Mouse (Mus musculus): ENCODE measurements around the gene Wasl. TPM values are rescaled to one million over a fixed set of nuclear protein-coding genes. Genes with fewer than 3 reads are reported as not detected.

The Wasl gene
- polyA plus RNA-seq, 1 experiment: 48.7 TPM

DNA sequence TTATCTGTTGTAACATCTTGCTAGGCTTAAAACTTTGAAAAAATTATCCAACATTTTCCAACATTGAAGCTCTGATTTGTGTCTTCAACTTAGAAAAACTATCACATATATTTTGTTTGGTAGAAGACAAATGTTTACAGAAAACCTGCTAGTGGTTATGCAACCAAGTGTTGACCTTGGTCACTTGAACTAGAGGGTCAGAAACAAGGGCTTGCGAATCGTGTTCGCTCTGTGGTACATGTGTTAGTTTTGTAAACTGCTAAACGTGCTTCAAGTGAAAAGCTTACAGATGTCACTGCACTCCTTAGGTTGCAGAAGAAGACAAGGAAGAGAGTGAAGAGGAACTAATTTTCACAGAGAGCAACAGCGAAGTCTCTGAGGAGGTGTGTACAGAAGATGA lies 61.8 kb downstream of the Wasl start:
- Histone ChIP-seq H3K4me1 (ENCODE audit: control insufficient read depth, insufficient read depth, low read length) (peaks cover 7% of the 10 kb centered on the region; the same call in 1 of the 2 replicates), H3K27me3 (ENCODE audit: control insufficient read depth, insufficient read depth, low read length) (no peaks in the 10 kb centered on the region), H3K4me3 (replicated peaks; ENCODE audit: insufficient read depth, low read depth, low read length) (no peak overlapping the region), H3K27ac (ENCODE audit: insufficient read depth, low read length) (no peak overlapping the region)
- TF ChIP-seq CTCF (IDR thresholded peaks at IDR 0.05; ENCODE audit: borderline replicate concordance, insufficient read depth, low read depth, low read length) (no peak), POLR2A (IDR thresholded peaks at IDR 0.05; ENCODE audit: borderline replicate concordance, insufficient read depth, low read length) (no peak)
- no peak for DNase-seq
- WGBS: 91% methylated on average over 5 of the region's 5 CpGs

DNA sequence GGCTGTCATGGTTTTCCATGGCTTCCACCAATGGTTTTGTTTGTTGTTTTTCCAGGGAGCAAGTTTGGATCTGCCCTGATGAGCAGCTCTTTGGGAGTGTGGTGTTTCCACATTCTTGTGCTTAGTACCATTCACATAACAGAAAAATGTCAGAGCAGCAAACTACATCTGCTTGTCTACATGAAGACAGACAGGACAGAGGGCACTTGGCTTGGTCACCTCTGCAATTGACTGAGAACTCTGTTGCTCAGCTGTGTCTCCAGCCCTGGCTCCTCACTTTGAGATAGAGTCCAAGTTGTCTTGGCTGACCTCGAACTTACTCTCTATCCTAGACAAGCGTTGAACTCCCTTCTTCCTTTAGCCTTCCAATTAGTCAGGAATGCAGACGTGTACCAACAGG lies 62.5 kb downstream of the Wasl start:
- Histone ChIP-seq H3K4me1 (ENCODE audit: control insufficient read depth, insufficient read depth, low read length) (peaks cover 5% of the 10 kb centered on the region; the same call in 1 of the 2 replicates), H3K27me3 (ENCODE audit: control insufficient read depth, insufficient read depth, low read length) (no peaks in the 10 kb centered on the region), H3K4me3 (replicated peaks; ENCODE audit: insufficient read depth, low read depth, low read length) (no peak overlapping the region), H3K27ac (ENCODE audit: insufficient read depth, low read length) (no peak overlapping the region)
- no peak for DNase-seq
- WGBS: 77% methylated on average over 3 of the region's 3 CpGs
- no peak for TF ChIP-seq CTCF (IDR thresholded peaks at IDR 0.05; ENCODE audit: borderline replicate concordance, insufficient read depth, low read depth, low read length)
- no peak for TF ChIP-seq POLR2A (IDR thresholded peaks at IDR 0.05; ENCODE audit: borderline replicate concordance, insufficient read depth, low read length)

DNA sequence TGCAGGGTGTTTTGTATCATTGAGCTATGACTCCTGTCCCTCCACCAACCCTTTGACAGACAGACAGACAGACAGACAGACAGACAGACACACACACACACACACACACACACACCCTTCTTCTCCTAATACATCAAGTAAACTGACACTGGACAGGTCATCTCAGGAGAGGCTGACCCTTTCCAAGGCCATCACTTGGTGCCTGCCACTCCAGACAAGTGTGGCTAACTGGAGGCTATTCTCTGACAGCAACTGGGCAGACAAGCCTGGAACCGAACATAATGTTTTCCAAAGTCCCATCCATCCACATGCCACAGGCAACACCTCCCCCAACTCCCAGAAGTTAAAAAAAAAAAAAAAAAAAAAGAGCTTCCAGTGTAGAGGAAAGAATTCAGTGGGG lies 63.1 kb downstream of the Wasl start:
- Histone ChIP-seq H3K27ac (ENCODE audit: insufficient read depth, low read length) (no peak overlapping the region), H3K4me3 (replicated peaks; ENCODE audit: insufficient read depth, low read depth, low read length) (no peak overlapping the region), H3K27me3 (ENCODE audit: control insufficient read depth, insufficient read depth, low read length) (no peaks in the 10 kb centered on the region), H3K4me1 (ENCODE audit: control insufficient read depth, insufficient read depth, low read length) (no peaks in the 10 kb centered on the region; the same call in 1 of the 2 replicates)
- DNase-seq: no peak
- TF ChIP-seq POLR2A (IDR thresholded peaks at IDR 0.05; ENCODE audit: borderline replicate concordance, insufficient read depth, low read length): no peak
- no peak for TF ChIP-seq CTCF (IDR thresholded peaks at IDR 0.05; ENCODE audit: borderline replicate concordance, insufficient read depth, low read depth, low read length)
- 45% methylated on average over 1 of the region's 1 CpGs for WGBS

DNA sequence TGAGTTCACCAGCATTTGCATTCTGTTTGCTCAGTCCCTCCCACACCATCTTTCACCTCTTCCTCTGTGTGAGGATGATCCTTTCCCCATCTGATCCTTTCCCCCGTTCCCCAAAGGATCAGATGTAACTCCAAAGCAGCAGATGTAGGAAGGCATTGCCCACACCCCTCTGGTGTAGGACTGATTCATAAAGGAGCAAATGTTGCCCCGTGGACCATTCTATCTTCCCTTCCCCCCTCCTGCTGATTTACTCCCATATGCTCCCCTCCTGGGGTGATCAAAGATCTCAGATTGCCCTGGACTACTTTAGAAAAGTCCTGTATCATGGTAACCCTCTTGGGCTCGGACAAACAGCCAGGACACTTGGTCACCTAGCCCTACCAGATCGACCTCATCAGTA lies 64.1 kb downstream of the Wasl start:
- Histone ChIP-seq H3K4me3 (replicated peaks; ENCODE audit: insufficient read depth, low read depth, low read length) (no peak overlapping the region), H3K27ac (ENCODE audit: insufficient read depth, low read length) (no peak overlapping the region), H3K27me3 (ENCODE audit: control insufficient read depth, insufficient read depth, low read length) (no peaks in the 10 kb centered on the region), H3K4me1 (ENCODE audit: control insufficient read depth, insufficient read depth, low read length) (no peaks in the 10 kb centered on the region)
- no peak for TF ChIP-seq CTCF (IDR thresholded peaks at IDR 0.05; ENCODE audit: borderline replicate concordance, insufficient read depth, low read depth, low read length)
- TF ChIP-seq POLR2A (IDR thresholded peaks at IDR 0.05; ENCODE audit: borderline replicate concordance, insufficient read depth, low read length): no peak
- 59% methylated on average over 4 of the region's 4 CpGs for WGBS
- no peak for DNase-seq

DNA sequence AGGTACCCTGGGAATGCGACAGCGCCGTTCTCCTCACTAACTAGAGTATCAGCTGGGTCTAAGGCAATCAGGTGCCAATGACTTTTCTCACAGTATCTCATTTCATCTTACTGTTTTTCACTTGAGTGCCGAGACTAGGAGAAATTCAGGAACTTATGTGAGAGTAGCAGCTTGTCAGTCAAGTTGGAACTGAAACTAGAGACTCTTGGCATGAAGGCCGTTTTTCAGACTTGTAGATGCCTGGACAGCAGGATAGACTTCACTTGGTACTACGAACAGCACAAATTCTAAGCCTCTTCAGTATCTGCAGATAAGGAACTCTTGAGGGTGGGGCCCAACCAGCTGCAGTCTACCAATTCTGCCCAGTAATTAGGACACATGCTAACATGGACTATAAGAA lies 64.7 kb downstream of the Wasl start:
- no peak for DNase-seq
- no peaks in the 10 kb centered on the region for H3K27me3 ChIP-seq (ENCODE audit: control insufficient read depth, insufficient read depth, low read length)
- WGBS: 86% methylated on average over 6 of the region's 6 CpGs
- H3K4me3 ChIP-seq (replicated peaks; ENCODE audit: insufficient read depth, low read depth, low read length): no peak overlapping the region
- H3K4me1 ChIP-seq (ENCODE audit: control insufficient read depth, insufficient read depth, low read length): no peaks in the 10 kb centered on the region
- TF ChIP-seq POLR2A (IDR thresholded peaks at IDR 0.05; ENCODE audit: borderline replicate concordance, insufficient read depth, low read length) (no peak), CTCF (IDR thresholded peaks at IDR 0.05; ENCODE audit: borderline replicate concordance, insufficient read depth, low read depth, low read length) (no peak)
- no peak overlapping the region for H3K27ac ChIP-seq (ENCODE audit: insufficient read depth, low read length)

DNA sequence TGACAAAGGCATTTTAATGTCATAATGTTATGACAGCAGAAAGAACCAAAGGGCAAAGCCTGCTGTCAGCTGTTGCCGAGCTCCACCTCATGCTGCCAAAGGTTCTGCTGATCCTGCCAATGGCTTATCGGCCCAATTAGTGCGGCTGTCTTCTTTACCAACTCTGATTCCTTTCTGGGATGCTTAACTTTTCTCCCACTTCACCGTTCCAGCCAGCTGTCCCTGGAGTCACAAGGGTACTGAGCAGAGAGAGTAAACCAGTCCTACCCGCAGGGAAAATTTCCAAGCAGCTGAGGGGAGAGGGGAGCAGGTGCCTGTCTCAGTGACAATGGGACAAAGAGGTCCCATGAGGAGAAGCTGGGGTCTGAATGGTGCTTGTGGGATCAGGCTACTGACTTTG lies 65.2 kb downstream of the Wasl start:
- no peak for TF ChIP-seq CTCF (IDR thresholded peaks at IDR 0.05; ENCODE audit: borderline replicate concordance, insufficient read depth, low read depth, low read length)
- TF ChIP-seq POLR2A (IDR thresholded peaks at IDR 0.05; ENCODE audit: borderline replicate concordance, insufficient read depth, low read length): no peak
- DNase-seq: no peak
- WGBS: 32% methylated on average over 5 of the region's 5 CpGs
- H3K27ac ChIP-seq (ENCODE audit: insufficient read depth, low read length): no peak overlapping the region
- no peak overlapping the region for H3K4me3 ChIP-seq (replicated peaks; ENCODE audit: insufficient read depth, low read depth, low read length)
- no peaks in the 10 kb centered on the region for H3K4me1 ChIP-seq (ENCODE audit: control insufficient read depth, insufficient read depth, low read length)
- no peaks in the 10 kb centered on the region for H3K27me3 ChIP-seq (ENCODE audit: control insufficient read depth, insufficient read depth, low read length)

DNA sequence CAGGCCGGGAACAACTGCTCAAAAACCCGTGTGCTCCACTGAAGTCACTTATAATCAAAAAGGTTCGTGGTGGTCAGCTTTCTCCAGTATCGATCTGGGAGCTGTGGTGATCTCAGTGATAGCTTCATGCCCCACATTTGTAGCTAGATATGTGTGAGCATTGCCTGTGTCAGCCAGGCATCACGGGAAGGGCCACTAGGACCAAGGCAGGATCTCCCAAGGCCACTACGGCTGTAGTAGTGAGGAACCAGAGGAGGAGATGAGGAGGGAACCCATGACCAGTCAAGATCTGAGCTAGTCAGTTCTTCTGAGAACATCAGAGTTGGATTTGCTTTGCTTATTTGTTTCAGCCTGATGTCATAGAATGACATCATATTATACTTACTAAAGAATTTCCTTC lies 65.6 kb downstream of the Wasl start:
- TF ChIP-seq CTCF (IDR thresholded peaks at IDR 0.05; ENCODE audit: borderline replicate concordance, insufficient read depth, low read depth, low read length): no peak
- no peak for TF ChIP-seq POLR2A (IDR thresholded peaks at IDR 0.05; ENCODE audit: borderline replicate concordance, insufficient read depth, low read length)
- no peak overlapping the region for H3K4me3 ChIP-seq (replicated peaks; ENCODE audit: insufficient read depth, low read depth, low read length)
- H3K27me3 ChIP-seq (ENCODE audit: control insufficient read depth, insufficient read depth, low read length): no peaks in the 10 kb centered on the region
- no peak for DNase-seq
- no peak overlapping the region for H3K27ac ChIP-seq (ENCODE audit: insufficient read depth, low read length)
- no peaks in the 10 kb centered on the region for H3K4me1 ChIP-seq (ENCODE audit: control insufficient read depth, insufficient read depth, low read length)
- 94% methylated on average over 6 of the region's 6 CpGs for WGBS

DNA sequence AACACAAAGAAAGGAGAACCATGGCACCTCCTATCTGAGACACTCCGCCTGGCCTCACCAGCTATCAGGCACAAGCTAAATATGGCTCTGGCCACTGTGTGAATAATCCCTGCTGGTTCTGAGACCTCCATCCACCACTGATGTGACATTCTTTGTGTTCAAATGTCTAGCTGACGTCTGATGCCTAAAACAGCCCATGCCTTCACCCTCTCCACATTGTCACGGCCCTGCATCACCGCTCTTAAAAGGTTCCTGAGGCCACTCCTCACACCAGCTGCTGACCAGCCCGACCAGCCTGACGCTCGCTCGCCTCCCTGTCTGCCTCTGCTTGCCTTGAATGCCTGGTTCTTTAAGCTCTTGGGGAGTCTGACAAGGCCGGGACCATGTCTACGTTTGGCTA lies 67.3 kb downstream of the Wasl start, which contains the start of gene Lmod2:
TSS of gene Lmod2 (plus strand) at position 263 of the 400 bp plus-strand sequence.
- DNase-seq: no peak
- H3K4me3 ChIP-seq (replicated peaks; ENCODE audit: insufficient read depth, low read depth, low read length): no peak within 1 kb of the TSS
- WGBS: 66% methylated on average over 10 of the region's 10 CpGs
- H3K4me1 ChIP-seq (ENCODE audit: control insufficient read depth, insufficient read depth, low read length): no peaks in the 10 kb centered on the region
- no peak within 1 kb of the TSS for H3K27ac ChIP-seq (ENCODE audit: insufficient read depth, low read length)
- no peak for TF ChIP-seq CTCF (IDR thresholded peaks at IDR 0.05; ENCODE audit: borderline replicate concordance, insufficient read depth, low read depth, low read length)
- no peak for TF ChIP-seq POLR2A (IDR thresholded peaks at IDR 0.05; ENCODE audit: borderline replicate concordance, insufficient read depth, low read length)
- H3K27me3 ChIP-seq (ENCODE audit: control insufficient read depth, insufficient read depth, low read length): no peaks in the 10 kb centered on the region

Measured in cerebellum, adult 2 months (tissue).